Comparison of ENCODE assay signal across 20 mouse cellular contexts in the genomic region with DNA sequence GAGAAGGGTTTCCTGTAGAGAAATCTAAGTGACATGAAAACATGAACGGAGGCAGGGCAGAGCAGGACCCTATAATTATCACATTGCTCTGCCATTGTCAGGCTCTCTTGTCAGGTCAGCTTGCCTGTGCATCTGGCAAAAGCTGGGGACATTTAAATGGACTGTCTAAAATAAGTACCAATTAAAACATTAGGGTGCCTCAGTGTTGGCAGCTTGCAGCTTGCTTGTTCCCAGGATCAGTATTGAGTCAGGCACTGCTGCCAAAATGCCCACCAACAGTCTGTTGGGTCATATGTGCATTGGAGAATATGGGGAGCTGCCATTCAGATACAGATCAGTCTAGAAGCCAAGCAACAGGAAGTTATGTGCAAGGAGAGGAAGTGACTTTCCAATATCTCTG.
DNase-seq lines count a peak whose midpoint lies in the region; ATAC-seq lines count a peak whose summit lies in the region.
"Had no signal": no experiment of that assay in that cellular context is flagged by ENCODE, and none has a peak within 500 bp of the region (broad histone marks: within the 10 kb centered on the region; RNA-seq: fewer than 3 reads in every experiment).

No protein-coding gene starts in this region.

- H3K4me2 ChIP-seq in forebrain, embryonic 13.5 days, result no peak overlapping the region
- H3K4me2 ChIP-seq in forebrain, embryonic 12.5 days, result no peak overlapping the region
- H3K4me2 ChIP-seq: heart, embryonic 13.5 days; limb, embryonic 15.5 days; neural tube, embryonic 13.5 days had no signal

- no peaks in the 10 kb centered on the region for H3K27me3 ChIP-seq in forebrain, embryonic 13.5 days
- no peaks in the 10 kb centered on the region for H3K27me3 ChIP-seq in forebrain, embryonic 12.5 days
- H3K27me3 ChIP-seq: heart, embryonic 13.5 days; limb, embryonic 15.5 days; neural tube, embryonic 13.5 days had no signal

- 53% methylated on average over 1 of the region's 1 CpGs for WGBS in forebrain, embryonic 13.5 days
- WGBS in forebrain, embryonic 12.5 days, result 67% methylated on average over 1 of the region's 1 CpGs

- H3K4me3 ChIP-seq in forebrain, embryonic 13.5 days, result no peak overlapping the region
- no peak overlapping the region for H3K4me3 ChIP-seq in forebrain, embryonic 12.5 days (replicated peaks)
- H3K4me3 ChIP-seq: heart, embryonic 13.5 days; limb, embryonic 15.5 days; neural tube, embryonic 13.5 days had no signal

- DNase-seq in right cerebral cortex, adult 18-20 months, result peak; percentile 10
- DNase-seq in right cerebral cortex, postnatal 14 days, result no peak
- peak; percentile 81 to 84 for DNase-seq in layer of hippocampus, adult 8-10 months (ENCODE audit: low spot score in 2 of 2)
- DNase-seq in B cell, adult 2 months, result no peak
- DNase-seq in thymus, adult 18-20 months, result no peak
- DNase-seq: adrenal gland, adult 8-10 months; cerebellum, adult 18-20 months; heart, adult 11 months; heart, postnatal 36 days; kidney, adult 2 months; kidney, postnatal 14 days; lung, postnatal 14 days; thymus, postnatal 36 days had no signal

- no peaks in the 10 kb centered on the region for H3K36me3 ChIP-seq in forebrain, embryonic 13.5 days (ENCODE audit: poor library complexity, severe bottlenecking)
- H3K36me3 ChIP-seq in forebrain, embryonic 12.5 days (replicated peaks), result no peaks in the 10 kb centered on the region
- H3K36me3 ChIP-seq: heart, embryonic 13.5 days; limb, embryonic 15.5 days; neural tube, embryonic 13.5 days had no signal

- no peak overlapping the region for H3K27ac ChIP-seq in forebrain, embryonic 13.5 days
- H3K27ac ChIP-seq in forebrain, embryonic 12.5 days, result no peak overlapping the region
- H3K27ac ChIP-seq: heart, embryonic 13.5 days; limb, embryonic 15.5 days; neural tube, embryonic 13.5 days; stomach, postnatal 0 days had no signal

- no peak overlapping the region for H3K9ac ChIP-seq in forebrain, embryonic 13.5 days
- no peak overlapping the region for H3K9ac ChIP-seq in forebrain, embryonic 12.5 days
- H3K9ac ChIP-seq: heart, embryonic 13.5 days; limb, embryonic 15.5 days; neural tube, embryonic 13.5 days had no signal

- no peaks in the 10 kb centered on the region for H3K9me3 ChIP-seq in forebrain, embryonic 13.5 days (replicated peaks)
- H3K9me3 ChIP-seq in forebrain, embryonic 12.5 days, result no peaks in the 10 kb centered on the region
- H3K9me3 ChIP-seq: heart, embryonic 13.5 days; limb, embryonic 15.5 days; neural tube, embryonic 13.5 days had no signal

- ATAC-seq in forebrain, embryonic 13.5 days, result peak; percentile 84; the same call in 1 of the 2 replicates
- no peak for ATAC-seq in forebrain, embryonic 12.5 days (ENCODE audit: low FRiP score)
- ATAC-seq: hindbrain, embryonic 16.5 days had no signal

- no peaks in the 10 kb centered on the region for H3K4me1 ChIP-seq in forebrain, embryonic 13.5 days
- H3K4me1 ChIP-seq in forebrain, embryonic 12.5 days, result no peaks in the 10 kb centered on the region
- H3K4me1 ChIP-seq: heart, embryonic 13.5 days; limb, embryonic 15.5 days; neural tube, embryonic 13.5 days had no signal

Comparison
In these comparisons a context has a peak if more than half of its experiments do, and no peak if none do; other contexts are left out.
1. DNase-seq: peak in right cerebral cortex, adult 18-20 months (single experiment) and layer of hippocampus, adult 8-10 months (2 of 2); none in right cerebral cortex, postnatal 14 days (single experiment), B cell, adult 2 months (0 of 2) and thymus, adult 18-20 months (0 of 2).